Mouse (Mus musculus) kidney, adult 9 months (tissue): Measurements from ENCODE around the gene Galt.

Source experiments
- DNase-seq: peaks from one replicate; pipeline ENCODE4 v3.0.0; 2022

The Galt gene

DNA sequence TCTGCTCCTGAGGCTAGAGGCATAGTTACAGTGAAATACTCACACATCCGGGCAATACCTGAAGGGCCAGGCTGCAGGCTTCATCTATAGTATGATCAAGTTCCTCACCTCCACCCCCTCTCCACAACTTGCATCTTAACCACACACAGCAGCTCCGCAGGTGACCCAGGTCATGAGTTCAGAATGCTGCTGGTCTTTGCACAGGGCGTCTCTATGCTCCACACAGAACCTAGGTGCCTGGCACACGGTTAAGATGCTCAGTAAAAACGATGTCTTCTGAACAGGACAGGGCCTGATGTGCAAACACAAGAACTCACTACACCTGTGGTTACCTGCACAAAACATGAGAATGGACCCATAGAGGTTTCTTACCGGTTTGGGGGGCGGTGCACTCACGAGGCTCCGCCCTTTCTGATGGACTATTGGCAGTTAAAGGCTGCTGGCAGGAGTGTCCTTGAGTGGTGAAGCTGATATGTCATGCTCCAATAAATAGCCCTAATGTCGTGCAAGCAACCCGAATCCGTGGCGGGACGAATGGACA is at the start of gene Galt:
Gene Galt, plus strand, starts transcription at position 432 of the 541 bp plus-strand sequence.
- no peak for DNase-seq

DNA sequence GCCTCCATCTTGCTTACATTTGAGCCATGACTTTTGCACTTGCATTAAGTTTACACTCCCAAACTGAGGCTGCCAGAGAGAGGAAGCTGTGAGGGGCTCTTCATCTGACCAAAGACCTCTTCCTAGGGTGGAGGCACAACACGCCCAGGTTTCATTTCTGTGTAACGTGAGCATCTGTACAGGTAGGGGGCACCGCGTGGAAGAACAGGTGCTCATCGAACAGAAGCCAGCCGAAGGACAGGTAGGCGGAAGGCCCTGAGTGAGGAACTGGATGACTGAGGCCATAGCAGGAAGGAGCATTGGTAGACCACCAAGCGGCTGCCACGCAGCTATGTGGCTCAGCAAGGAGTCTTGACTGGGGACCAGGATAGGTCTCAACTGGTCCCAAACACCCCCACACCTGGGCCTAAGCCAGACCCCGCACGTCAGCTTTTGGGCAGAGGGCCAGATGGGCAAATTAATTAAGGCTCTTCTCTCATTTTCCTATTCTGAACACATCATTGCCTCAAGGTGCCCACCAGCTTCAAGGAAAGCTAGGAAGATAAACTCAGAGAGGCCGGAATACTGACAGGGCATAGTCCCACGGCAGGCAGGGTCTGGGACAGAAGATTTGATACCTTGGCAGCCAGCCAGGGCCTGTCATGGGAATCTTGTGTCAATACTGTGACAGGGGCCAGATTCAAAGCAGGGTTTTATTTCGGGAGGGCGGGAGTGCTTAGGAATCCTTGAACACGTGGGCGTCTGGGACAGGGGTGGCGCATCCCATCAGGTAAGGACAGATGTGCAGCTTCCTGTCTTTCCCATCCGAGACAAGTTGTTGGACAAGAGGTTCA is 48.9 kb upstream of the Galt start:
- no peak for DNase-seq

DNA sequence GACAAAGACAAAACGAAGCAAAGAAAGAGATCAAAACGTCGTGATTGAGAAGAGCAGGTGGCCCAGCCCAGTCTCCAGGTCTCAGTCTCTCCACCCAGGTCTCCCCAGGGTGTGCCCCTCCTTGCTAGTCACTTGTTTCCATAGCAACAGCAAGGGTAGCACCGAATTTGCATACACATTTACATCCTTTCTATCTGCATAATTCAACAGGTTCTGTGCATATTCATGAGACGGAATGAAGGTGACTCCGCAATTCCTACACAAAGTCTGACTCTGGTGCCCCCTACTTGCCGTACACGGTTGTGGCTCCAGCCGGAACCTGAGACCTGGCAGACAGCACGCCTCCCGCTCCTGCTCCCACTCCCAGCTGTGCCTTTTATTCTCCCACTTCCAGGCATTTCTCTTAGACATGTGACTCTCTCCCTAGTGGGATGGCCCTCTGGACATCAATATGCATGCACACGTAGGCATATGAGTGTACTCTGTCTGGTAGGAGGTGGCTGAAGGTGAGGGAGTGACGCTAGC is 48.0 kb upstream of the Galt start:
- peak; percentile 84 for DNase-seq

DNA sequence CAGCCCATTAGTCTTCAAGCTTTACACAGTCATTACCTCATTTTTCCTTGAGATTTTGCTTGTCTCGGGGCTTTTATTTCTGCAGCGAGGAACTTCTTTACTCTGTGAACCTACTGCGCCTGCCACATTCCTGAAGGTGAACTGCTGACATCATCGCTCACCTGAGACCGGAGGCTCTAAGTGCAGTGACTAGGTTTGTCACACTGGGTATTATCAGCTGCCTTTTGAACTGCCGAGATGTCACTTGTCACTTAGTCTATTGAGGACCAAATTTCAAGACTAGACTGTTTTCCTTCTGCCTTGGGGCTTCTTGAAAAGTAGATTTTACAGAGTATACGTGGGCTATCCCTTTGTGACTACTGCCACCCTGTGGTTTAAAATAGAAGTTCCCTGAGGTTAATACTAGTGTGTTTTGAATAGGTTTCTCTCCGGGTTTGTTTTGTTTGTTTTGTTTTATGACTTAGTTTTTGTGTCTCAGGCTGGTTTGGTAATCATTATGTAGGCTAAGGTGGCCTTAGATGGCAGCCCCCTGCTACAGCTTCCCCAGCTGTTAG is 46.8 kb upstream of the Galt start:
- DNase-seq: peak; percentile 86

DNA sequence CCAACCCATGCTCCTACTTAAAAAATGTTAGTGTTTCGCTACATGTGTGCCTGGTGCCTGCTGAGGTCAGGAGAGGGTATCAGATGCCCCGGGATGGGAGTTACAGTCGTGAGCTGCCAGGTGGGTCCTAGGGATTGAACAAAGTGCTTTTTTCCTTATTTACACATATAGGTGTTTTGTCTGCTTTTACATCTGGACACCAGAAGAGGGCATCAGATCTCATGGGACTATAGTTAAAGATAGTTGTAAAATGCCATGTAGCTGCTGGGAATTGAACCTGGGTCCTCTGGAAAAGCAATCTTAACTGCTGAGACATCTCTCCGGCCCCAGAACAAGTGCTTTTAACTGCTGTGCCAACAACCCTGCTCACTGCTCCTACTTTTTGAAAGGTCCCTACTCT is 44.8 kb upstream of the Galt start:
- DNase-seq: no peak

DNA sequence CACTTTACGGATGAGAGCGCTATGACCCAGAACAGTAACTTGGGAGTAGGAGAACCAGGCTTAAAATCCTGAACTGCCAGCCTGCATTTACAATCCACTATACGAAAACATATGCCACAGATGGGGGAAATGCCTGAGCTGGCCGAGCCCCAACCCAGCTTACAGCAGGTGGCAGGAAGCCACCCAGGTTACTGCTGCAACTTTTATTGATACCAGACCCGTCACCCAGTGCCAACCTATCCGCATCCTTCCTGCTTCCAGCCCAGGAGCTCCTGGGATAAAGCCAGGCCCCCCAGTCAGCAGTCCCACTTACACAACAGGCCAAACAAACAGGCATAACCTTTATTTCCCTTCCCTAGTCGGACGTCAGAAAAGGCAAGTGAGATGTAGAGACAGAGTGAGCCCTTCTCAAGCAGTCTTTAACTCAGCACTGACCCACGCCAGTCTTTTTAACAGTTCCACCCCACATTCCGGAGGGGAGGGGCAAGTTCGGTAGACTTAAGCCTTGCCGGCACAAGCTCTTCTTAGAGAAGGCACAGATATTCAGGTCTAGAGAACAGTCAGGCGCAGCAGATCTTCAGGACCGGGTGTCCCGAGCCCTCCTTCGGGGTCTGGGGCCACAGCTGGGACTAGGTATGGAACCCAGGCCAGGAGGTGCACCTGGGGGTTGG is 43.2 kb upstream of the Galt start:
- no peak for DNase-seq

DNA sequence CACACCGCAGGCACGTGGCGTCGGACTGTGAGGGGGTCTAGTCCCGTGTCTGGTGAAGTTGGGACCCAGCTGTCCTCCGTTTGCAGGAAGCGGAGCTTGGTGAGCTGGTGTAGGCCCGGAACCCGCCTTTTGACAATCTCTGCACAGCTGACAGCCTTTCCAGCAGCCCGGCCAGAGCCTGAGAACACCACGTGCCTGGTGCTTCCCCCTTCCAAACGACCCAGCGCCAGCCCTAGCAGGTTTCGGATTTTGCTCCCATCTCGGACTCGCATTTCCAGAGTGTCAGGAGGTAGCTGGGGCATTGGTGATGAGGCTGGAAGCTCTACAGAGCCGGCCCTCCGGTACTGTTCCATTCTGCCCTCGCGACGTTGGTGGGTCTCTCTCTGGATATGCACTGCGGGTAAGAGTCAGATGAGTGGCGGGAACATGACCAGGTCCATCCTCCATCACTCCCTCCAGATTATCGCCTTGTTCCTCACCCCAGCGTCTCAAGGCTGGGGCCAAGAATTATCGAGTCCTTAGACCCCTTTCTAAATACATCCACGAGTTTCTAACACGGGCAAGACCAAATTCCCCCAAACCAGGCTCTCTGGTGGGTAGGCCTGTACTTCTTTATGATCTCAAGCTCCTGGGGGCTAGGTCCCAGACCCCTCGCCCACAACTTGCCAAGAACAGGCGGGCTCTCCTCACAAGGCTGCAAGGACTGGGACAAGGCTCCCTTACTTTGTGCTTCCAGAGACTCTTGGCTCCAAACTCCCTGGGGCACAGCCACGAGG is 42.4 kb upstream of the Galt start:
- peak; percentile 33 for DNase-seq

DNA sequence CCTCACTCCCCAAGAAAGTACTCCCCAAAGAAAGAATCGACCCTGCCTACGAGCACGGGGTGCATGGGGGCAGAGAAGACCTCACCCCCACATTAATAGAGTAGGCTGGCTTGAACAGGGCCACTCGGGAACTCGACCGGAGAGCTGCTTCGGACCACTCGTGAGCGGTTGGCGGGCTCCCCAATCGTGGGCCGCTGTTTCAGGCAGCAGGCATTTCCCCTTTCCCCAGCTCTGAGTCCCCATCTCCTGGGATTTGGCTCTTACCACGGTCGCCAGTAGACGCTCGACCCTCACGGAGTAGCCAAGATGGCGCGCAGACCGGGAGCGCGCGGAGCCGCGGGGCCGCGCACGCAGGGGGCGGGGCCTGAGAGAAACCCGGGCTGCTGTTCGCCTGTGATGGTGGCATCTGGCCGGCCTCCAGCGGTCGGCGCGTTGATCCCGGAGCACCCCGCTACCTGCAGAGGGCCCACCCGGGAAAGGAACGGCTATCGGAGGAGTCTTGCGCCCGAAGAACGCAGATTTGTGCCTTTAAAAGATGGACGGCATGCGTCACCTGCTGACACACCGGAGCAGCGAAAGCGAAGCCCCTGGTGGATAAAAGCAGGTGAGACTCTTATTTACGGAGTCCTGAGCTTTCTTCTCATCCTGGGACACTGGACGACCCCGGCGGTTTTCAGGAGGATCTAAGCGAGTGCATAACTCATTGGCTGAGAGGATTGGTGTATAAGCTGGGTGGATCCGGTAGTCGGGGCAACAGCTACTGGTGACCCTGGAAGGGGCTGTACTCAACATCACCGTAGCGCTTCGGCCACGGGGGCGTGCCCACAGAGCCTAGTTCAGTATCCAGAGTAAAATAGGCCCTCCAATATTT is 41.6 kb upstream of the Galt start, which contains the start of gene Rpp25l:
Gene Rpp25l, minus strand, starts transcription at position 338 of the 871 bp plus-strand sequence.
- DNase-seq: peak; percentile 88

DNA sequence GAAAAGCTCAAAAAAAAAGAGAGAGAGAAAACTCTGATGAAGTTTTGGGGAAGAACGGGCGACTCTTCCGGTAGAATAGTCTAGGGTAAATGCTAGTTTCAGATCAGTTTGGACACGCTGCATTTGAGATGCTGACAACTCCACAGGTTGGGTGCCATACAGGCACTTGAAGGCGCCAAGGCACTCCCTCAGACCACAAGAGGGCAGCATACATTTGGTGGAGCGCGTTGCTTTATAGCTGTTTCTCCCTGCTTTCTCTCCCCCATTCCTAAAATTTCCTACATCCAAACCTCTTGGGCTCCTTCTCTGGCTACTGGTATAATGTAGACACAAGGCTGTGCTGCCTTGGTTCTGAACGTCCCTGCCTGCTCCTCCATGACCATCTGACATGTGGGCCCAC is 40.8 kb upstream of the Galt start:
- peak; percentile 81 for DNase-seq

DNA sequence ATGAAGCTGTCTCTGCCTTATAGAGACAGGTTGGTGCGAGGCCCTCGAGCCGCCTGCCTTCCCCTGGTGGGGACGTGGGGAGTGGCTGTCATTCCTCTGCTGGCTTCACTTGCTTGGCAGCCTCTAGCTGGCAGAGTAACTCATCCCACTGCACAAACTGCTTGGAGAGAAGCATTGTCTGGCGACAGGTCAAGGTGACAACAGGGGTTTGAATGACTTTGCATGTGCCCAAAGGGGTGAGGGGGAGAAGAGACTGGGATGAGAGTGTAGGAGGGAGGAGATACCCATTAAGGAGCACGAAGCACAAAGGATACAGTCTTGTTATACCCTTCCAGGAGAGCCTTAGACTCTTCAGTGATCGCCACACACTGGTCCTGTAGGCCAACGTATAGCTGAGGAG is 39.9 kb upstream of the Galt start:
- no peak for DNase-seq

DNA sequence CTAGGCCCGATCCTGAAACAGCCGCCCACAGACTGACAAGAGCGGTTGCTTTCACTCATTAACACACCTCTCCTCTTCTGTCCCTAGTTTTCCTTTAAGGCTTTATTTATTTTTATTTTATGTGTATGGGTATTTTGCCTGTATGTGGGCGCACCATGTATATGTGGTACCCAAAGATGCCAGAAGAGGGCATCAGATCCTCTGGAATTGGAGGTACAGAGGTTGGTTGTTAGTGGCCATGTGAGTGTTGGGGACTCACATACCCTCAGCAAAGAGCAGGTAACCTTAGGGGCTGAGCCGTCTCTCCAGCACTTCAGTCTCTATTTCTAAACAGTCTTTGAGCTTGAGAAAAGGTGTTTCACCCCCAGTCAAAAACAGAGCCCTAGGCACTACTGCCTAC is 39.4 kb upstream of the Galt start:
- peak; percentile 69 for DNase-seq

DNA sequence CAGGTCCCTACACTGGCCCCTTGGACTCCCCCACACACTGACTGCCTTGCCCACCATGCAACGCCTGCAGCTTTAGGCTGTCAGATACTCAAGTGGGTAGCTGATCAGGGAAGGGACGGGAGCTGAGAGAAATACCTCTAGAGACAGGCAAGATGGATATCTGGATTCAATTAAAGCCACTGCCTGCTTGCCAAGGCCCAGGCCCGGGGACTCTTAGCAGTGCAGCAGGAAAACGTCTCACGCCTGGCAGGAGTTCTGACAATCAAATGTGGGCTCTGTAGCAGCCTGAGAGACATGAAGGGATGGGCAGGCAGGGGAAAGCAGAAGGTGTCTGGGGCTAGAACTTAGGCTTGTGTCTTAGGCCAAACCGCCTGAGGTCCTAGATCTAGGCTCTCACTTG is 38.2 kb upstream of the Galt start:
- DNase-seq: no peak

DNA sequence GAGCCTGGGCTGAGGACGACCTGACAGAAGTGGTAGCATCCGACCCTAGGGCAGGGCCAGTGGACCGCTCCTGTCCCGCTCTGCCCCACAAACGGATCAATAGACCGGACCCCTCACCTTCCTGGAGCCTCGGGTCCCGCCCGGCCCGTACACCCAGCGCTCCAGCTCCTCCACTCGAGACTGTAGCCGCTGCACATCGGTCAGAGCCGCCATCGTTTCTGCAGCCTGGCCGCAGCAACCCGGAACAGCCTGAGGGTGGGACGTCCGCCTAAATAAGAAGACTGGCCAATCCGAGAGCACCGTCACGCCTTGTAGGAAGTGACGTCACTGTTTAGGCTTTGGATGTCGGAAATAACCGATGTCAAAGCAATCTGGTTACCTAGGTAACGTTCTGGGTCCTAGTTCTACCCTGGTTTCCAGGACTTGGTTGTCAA is 32.1 kb upstream of the Galt start, which contains the start of gene Dctn3:
Gene Dctn3, minus strand, starts transcription at position 253 of the 434 bp plus-strand sequence.
- peak; percentile 97 for DNase-seq

DNA sequence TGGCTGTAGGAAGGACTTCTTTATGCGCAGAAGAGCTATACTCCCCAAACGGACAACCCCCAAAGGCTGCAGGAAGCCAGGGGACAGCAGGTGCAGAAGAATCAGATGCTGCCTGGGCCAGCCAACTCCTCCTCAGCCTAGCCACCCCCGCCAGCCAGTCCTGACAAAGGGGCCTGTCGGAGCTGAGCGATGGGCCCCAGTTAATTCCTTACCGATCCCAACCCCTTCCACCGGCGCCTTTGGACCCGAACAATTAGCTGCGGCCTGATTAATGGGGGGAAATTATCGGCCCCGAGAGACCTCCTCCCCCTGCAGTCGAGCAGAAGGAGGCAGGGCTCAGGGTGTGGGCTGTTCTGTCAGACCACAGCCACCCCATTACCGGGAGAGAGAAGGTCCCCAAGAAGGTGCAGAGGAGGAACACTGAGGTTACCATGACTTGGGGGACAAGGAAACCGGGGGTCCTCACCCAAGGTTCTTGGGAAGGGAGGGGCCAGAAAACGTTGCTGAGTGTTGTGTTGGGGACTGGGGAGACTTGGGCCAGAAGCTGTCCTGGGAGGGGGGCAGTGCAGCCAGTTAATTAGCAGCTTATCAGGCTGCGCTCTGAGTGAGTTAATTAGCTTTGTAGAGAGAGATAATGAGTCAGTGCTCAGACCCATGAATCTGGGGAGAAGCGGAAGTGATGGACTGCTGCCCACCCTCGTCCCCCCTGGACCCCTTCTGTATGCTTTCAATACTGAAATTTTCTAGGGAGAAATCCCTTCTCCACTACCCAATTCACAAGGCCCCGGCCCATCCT is 28.0 kb upstream of the Galt start:
- DNase-seq: no peak

DNA sequence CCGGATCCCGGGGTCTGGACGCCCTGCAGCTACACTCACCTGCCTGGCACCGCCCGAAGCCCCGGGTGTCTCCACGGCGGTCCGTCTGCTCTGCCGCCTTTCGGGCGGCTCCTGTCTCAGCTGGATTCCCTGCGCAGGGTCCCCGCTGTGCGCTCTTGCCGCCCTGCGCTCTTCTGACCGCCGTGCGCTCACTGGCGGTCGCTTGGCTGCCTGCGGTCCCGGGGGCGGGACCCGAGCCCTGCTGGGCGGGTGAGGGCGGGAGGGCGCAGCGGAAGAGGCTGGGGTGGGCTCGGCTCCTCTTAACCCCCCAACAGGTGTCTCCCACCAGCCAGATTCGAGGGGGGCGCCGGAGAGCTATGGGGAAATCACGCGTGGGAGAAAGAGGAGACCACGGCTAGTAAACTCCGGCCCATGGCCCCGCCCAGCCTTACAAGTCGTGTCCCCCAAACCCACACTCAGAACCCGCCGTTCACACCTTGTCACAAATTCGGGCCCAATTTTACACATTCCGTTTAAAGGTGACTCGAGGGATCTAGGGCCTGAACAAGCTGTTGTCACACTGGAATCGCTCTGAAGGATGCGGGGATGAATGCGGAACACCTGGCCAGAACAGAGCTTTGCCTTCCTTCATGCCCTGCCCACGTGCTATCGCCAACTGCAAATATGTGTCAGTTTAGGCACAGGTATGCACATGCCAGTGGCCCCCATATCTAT is 23.8 kb upstream of the Galt start, which contains the start of gene Arid3c:
Gene Arid3c, minus strand, starts transcription at position 91 of the 714 bp plus-strand sequence.
- DNase-seq: no peak

DNA sequence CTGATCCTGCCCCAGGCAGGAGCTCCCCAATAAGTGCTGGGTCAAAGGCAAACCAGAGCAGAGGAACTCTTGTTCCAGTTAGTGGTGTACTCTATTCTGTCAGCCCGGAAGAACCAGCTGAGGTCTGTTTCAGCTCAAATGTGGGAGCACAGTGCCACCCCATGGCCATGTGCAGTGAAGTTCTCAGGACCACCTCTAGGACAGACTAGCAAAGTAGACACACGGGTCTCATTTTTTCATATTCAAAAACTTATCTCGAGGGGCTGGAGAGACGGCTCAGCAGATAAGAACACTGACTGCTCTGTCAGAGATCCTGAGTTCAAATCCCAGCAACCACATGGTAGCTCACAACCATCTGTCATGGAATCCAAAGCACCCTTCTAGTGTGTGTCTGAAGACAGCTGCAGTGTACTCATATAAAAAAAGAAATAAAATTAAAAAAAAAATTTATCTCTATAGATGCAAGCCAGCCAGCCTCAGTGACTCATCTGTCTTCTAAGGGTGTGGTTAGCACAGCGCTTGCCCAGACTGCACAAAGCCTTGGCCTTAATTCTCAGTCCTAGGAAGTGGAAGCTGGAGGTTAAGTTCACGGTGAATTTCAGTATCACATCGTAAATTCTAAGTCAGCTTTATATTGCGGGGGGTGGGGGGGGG is 17.3 kb upstream of the Galt start:
- DNase-seq: peak; percentile 83

DNA sequence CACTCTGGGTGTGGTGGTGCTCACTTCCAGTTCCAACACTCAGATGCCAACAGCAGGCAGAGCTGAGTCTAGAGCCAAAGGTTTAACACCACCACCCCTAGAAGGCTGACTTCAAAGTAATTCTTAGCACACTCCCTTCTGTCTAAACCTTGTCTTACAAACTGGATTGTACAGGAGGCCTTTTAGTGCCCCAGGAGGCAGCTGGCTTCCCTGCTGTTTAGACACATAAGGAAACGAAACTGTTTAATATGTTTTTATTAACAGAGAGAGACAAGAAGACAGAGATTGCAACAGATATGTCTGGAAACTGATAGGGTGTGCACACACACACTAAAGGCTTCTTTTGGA is 16.8 kb upstream of the Galt start:
- no peak for DNase-seq

DNA sequence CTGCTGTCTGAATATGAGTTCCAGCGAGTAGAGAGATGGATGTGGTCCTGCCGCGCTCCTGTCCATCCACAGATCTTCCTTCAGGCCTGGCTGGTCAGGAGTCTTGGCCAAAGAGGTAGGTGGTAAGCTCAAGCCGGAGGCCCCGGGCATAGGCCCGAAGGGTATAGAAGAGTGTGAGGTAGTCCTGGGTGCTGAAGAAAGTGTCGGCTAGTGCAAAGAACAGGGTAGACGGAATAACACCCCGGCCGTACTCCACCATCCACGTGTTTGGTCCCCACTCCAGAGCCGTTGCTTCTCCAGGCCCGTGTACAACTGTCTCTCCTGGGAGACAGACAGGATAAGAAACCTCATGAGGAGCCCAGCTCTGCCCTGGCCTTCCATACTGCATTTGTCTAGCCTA is 15.8 kb upstream of the Galt start:
- no peak for DNase-seq
